Mouse (Mus musculus): ENCODE results near the gene Hif1an. TPM values are rescaled to one million over a fixed set of nuclear protein-coding genes. Genes with fewer than 3 reads are reported as not detected.

The Hif1an gene
- polyA plus RNA-seq, 1 experiment from 2014 or later, result 24.8 TPM

DNA sequence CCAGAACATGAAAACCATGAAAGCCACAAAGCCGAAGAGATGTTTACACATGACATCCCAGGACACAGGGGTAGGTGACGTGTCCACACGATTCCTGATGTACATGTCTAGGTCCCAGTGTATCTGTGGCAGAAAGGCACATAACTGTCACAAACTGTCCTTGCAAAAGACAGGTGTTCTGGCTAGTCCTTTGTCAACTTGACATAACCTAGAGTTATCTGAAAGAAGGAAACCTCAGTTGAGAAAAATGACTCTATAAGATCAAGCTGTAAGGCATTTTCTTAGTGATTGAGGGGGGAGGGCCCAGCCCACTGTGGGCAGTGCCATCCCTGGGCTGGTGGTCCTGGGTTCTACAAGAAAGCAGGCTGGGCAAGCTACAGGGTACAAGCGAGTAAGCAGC is 9.9 kb upstream of the Hif1an start, which contains the start of gene Gm20538:
Gm20538 (minus strand) TSS at position 101 of the 400 bp plus-strand sequence.
- Histone ChIP-seq H3K4me3 (ENCODE audit: low read depth, low read length) (no peak within 1 kb of the TSS), H3K27ac (ENCODE audit: low read depth) (no peak within 1 kb of the TSS), H3K4me2 (ENCODE audit: low read length) (no peak within 1 kb of the TSS), H3K27me3 (replicated peaks; ENCODE audit: control insufficient read depth, insufficient read depth, low read length) (no peaks in the 10 kb centered on the region), H3K4me1 (replicated peaks; ENCODE audit: control insufficient read depth, insufficient read depth, low read length) (peaks cover 6% of the 10 kb centered on the region), H3K9ac (ENCODE audit: low read length) (no peak within 1 kb of the TSS), H3K9me3 (ENCODE audit: control insufficient read depth, low read length) (no peaks in the 10 kb centered on the region), H3K36me3 (ENCODE audit: control insufficient read depth, insufficient read depth, low read length) (peaks cover 58% of the 10 kb centered on the region)
- WGBS, result 91% methylated on average over 4 of the region's 4 CpGs
- ATAC-seq (replicated peaks; ENCODE audit: low FRiP score, low TSS enrichment, low read depth) (no peak), DNase-seq (ENCODE audit: low spot score) (no peak)

- Histone ChIP-seq H3K36me3 (ENCODE audit: control insufficient read depth, insufficient read depth, low read length) (peaks cover 52% of the 10 kb centered on the region), H3K27ac (ENCODE audit: low read depth) (no peak overlapping the region), H3K9me3 (ENCODE audit: control insufficient read depth, low read length) (no peaks in the 10 kb centered on the region), H3K27me3 (replicated peaks; ENCODE audit: control insufficient read depth, insufficient read depth, low read length) (no peaks in the 10 kb centered on the region), H3K4me2 (ENCODE audit: low read length) (no peak overlapping the region), H3K9ac (ENCODE audit: low read length) (no peak overlapping the region), H3K4me1 (replicated peaks; ENCODE audit: control insufficient read depth, insufficient read depth, low read length) (peaks cover 6% of the 10 kb centered on the region), H3K4me3 (ENCODE audit: low read depth, low read length) (no peak overlapping the region)
- DNase-seq (ENCODE audit: low spot score) (no peak), ATAC-seq (replicated peaks; ENCODE audit: low FRiP score, low TSS enrichment, low read depth) (no peak)
- 93% methylated on average over 4 of the region's 4 CpGs for WGBS
Measured at GRCm38 (mm10) chr19:44553286-44553685, 9.4 kb upstream of the Hif1an start.

GRCm38 (mm10) chr19:44554490-44554860 is 8.2 kb upstream of the Hif1an start:
- no peak overlapping the region for H3K27ac ChIP-seq (ENCODE audit: low read depth)
- 3% methylated on average over 8 of the region's 8 CpGs for WGBS
- ATAC-seq (replicated peaks; ENCODE audit: low FRiP score, low TSS enrichment, low read depth) (0 out of 2 replicates have a peak, but pooled peaks have one; percentile 16), DNase-seq (ENCODE audit: low spot score) (peak; percentile 62)
- peak overlapping the region; percentile 92 for H3K4me2 ChIP-seq (ENCODE audit: low read length)
- H3K4me3 ChIP-seq (ENCODE audit: low read depth, low read length), result peak overlapping the region; percentile 98
- peaks cover 6% of the 10 kb centered on the region for H3K4me1 ChIP-seq (replicated peaks; ENCODE audit: control insufficient read depth, insufficient read depth, low read length)
- peak overlapping the region; percentile 92 for H3K9ac ChIP-seq (ENCODE audit: low read length)
- H3K36me3 ChIP-seq (ENCODE audit: control insufficient read depth, insufficient read depth, low read length), result peaks cover 41% of the 10 kb centered on the region
- H3K27me3 ChIP-seq (replicated peaks; ENCODE audit: control insufficient read depth, insufficient read depth, low read length), result no peaks in the 10 kb centered on the region
- no peaks in the 10 kb centered on the region for H3K9me3 ChIP-seq (ENCODE audit: control insufficient read depth, low read length)

GRCm38 (mm10) chr19:44554861-44555590 is 7.6 kb upstream of the Hif1an start, which contains the start of gene Ndufb8:
Ndufb8 (minus strand) TSS chr19:44555440.
- Histone ChIP-seq H3K9ac (ENCODE audit: low read length) (peak within 1 kb of the TSS; percentile 92), H3K27ac (ENCODE audit: low read depth) (peak within 1 kb of the TSS; percentile 23; the same call in 1 of the 2 replicates), H3K9me3 (ENCODE audit: control insufficient read depth, low read length) (no peaks in the 10 kb centered on the region), H3K4me1 (replicated peaks; ENCODE audit: control insufficient read depth, insufficient read depth, low read length) (peaks cover 6% of the 10 kb centered on the region), H3K4me2 (ENCODE audit: low read length) (peak within 1 kb of the TSS; percentile 92), H3K27me3 (replicated peaks; ENCODE audit: control insufficient read depth, insufficient read depth, low read length) (no peaks in the 10 kb centered on the region), H3K4me3 (ENCODE audit: low read depth, low read length) (peak within 1 kb of the TSS; percentile 98), H3K36me3 (ENCODE audit: control insufficient read depth, insufficient read depth, low read length) (peaks cover 35% of the 10 kb centered on the region)
- peak; percentile 99 for DNase-seq (ENCODE audit: low spot score)
- under 1% methylated on average over 50 of the region's 50 CpGs for WGBS
- ATAC-seq (replicated peaks; ENCODE audit: low FRiP score, low TSS enrichment, low read depth), result peak; percentile 78

GRCm38 (mm10) chr19:44564006-44564405 is 1.4 kb downstream of the Hif1an start:
- no peak overlapping the region for H3K27ac ChIP-seq (ENCODE audit: low read depth)
- no peak overlapping the region for H3K9ac ChIP-seq (ENCODE audit: low read length)
- no peak for DNase-seq (ENCODE audit: low spot score)
- peaks cover 47% of the 10 kb centered on the region for H3K36me3 ChIP-seq (ENCODE audit: control insufficient read depth, insufficient read depth, low read length)
- no peaks in the 10 kb centered on the region for H3K9me3 ChIP-seq (ENCODE audit: control insufficient read depth, low read length)
- 89% methylated on average over 14 of the region's 14 CpGs for whole genome bisulfite sequencing
- peak overlapping the region; percentile 89 for H3K4me2 ChIP-seq (ENCODE audit: low read length)
- 0 out of 2 replicates have a peak overlapping the region, but pooled peaks have one; percentile 66 for H3K4me3 ChIP-seq (ENCODE audit: low read depth, low read length)
- H3K4me1 ChIP-seq (replicated peaks; ENCODE audit: control insufficient read depth, insufficient read depth, low read length), result peaks cover 14% of the 10 kb centered on the region; the same call in 1 of the 2 replicates
- H3K27me3 ChIP-seq (replicated peaks; ENCODE audit: control insufficient read depth, insufficient read depth, low read length), result no peaks in the 10 kb centered on the region
- ATAC-seq (replicated peaks; ENCODE audit: low FRiP score, low TSS enrichment, low read depth), result no peak

- no peak for ATAC-seq (replicated peaks; ENCODE audit: low FRiP score, low TSS enrichment, low read depth)
- no peak for DNase-seq (ENCODE audit: low spot score)
- no peaks in the 10 kb centered on the region for H3K27me3 ChIP-seq (replicated peaks; ENCODE audit: control insufficient read depth, insufficient read depth, low read length)
- 89% methylated on average over 3 of the region's 3 CpGs for WGBS
- H3K9me3 ChIP-seq (ENCODE audit: control insufficient read depth, low read length), result no peaks in the 10 kb centered on the region
- H3K4me3 ChIP-seq (ENCODE audit: low read depth, low read length), result no peak overlapping the region
- peaks cover 84% of the 10 kb centered on the region for H3K36me3 ChIP-seq (ENCODE audit: control insufficient read depth, insufficient read depth, low read length)
- H3K4me2 ChIP-seq (ENCODE audit: low read length), result no peak overlapping the region
- peaks cover 14% of the 10 kb centered on the region; the same call in 1 of the 2 replicates for H3K4me1 ChIP-seq (replicated peaks; ENCODE audit: control insufficient read depth, insufficient read depth, low read length)
- no peak overlapping the region for H3K27ac ChIP-seq (ENCODE audit: low read depth)
- H3K9ac ChIP-seq (ENCODE audit: low read length), result no peak overlapping the region
Measured at GRCm38 (mm10) chr19:44567763-44568162, 5.1 kb downstream of the Hif1an start.

- WGBS, result 56% methylated on average over 7 of the region's 7 CpGs
Measured at GRCm38 (mm10) chr19:44576275-44576674, 13.6 kb downstream of the Hif1an start.

GRCm38 (mm10) chr19:44578038-44578437 is 15.4 kb downstream of the Hif1an start:
- H3K4me2 ChIP-seq (ENCODE audit: low read length), result no peak overlapping the region
- H3K9me3 ChIP-seq (ENCODE audit: control insufficient read depth, low read length), result no peaks in the 10 kb centered on the region
- no peak overlapping the region for H3K27ac ChIP-seq (ENCODE audit: low read depth)
- peaks cover 18% of the 10 kb centered on the region for H3K36me3 ChIP-seq (ENCODE audit: control insufficient read depth, insufficient read depth, low read length)
- 66% methylated on average over 1 of the region's 1 CpGs for WGBS
- no peaks in the 10 kb centered on the region for H3K27me3 ChIP-seq (replicated peaks; ENCODE audit: control insufficient read depth, insufficient read depth, low read length)
- no peak overlapping the region for H3K4me3 ChIP-seq (ENCODE audit: low read depth, low read length)
- no peaks in the 10 kb centered on the region for H3K4me1 ChIP-seq (replicated peaks; ENCODE audit: control insufficient read depth, insufficient read depth, low read length)
- DNase-seq (ENCODE audit: low spot score) (no peak), ATAC-seq (replicated peaks; ENCODE audit: low FRiP score, low TSS enrichment, low read depth) (no peak)
- H3K9ac ChIP-seq (ENCODE audit: low read length), result no peak overlapping the region

More at GRCm38 (mm10) chr19:44576275-44576674, 13.6 kb downstream of the Hif1an start:
- no peak overlapping the region for H3K4me2 ChIP-seq (ENCODE audit: low read length)
- no peaks in the 10 kb centered on the region for H3K9me3 ChIP-seq (ENCODE audit: control insufficient read depth, low read length)
- no peaks in the 10 kb centered on the region for H3K4me1 ChIP-seq (replicated peaks; ENCODE audit: control insufficient read depth, insufficient read depth, low read length)
- no peak overlapping the region for H3K27ac ChIP-seq (ENCODE audit: low read depth)
- no peak overlapping the region for H3K9ac ChIP-seq (ENCODE audit: low read length)
- peaks cover 35% of the 10 kb centered on the region for H3K36me3 ChIP-seq (ENCODE audit: control insufficient read depth, insufficient read depth, low read length)
- DNase-seq (ENCODE audit: low spot score) (no peak), ATAC-seq (replicated peaks; ENCODE audit: low FRiP score, low TSS enrichment, low read depth) (no peak)
- no peaks in the 10 kb centered on the region for H3K27me3 ChIP-seq (replicated peaks; ENCODE audit: control insufficient read depth, insufficient read depth, low read length)
- H3K4me3 ChIP-seq (ENCODE audit: low read depth, low read length), result no peak overlapping the region

All from intestine, embryonic 14.5 days (tissue).